Mouse (Mus musculus): ENCODE measurements around the gene Tufm. TPM values are rescaled to one million over a fixed set of nuclear protein-coding genes. Genes with fewer than 3 reads are reported as not detected.

Tufm gene
- polyA plus RNA-seq, 1 experiment from 2014 or later, result 183 TPM

DNA sequence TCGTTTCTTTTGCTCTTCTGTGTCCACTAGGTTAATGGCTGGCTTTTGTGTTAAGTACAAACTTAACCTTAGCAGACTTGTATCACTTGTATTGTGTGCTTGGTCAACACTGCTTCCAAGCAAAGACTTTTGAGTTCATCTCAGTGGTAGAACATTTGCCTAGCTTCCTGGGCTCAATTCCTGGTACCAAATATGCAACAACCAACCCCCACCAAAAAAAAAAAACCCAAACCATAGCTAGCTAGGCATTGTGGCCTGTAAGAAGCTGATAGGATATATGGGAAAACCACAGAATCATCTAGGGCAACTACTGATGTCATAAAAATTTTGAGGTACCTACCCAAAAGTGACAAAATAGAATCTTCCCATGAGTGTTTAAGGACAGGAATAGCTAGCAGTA, 3.8 kb downstream of the Tufm start:
- H3K4me3 ChIP-seq, result no peak overlapping the region
- peaks cover 20% of the 10 kb centered on the region for H3K4me1 ChIP-seq
- H3K27ac ChIP-seq, result no peak overlapping the region
- peaks cover 76% of the 10 kb centered on the region for H3K36me3 ChIP-seq (replicated peaks)
- no peaks in the 10 kb centered on the region for H3K27me3 ChIP-seq (ENCODE audit: poor library complexity, severe bottlenecking)
- no peaks in the 10 kb centered on the region for H3K9me3 ChIP-seq
- 80% methylated on average over 1 of the region's 1 CpGs for WGBS
- no peak for DNase-seq (ENCODE audit: extremely low spot score, low spot score)

DNA sequence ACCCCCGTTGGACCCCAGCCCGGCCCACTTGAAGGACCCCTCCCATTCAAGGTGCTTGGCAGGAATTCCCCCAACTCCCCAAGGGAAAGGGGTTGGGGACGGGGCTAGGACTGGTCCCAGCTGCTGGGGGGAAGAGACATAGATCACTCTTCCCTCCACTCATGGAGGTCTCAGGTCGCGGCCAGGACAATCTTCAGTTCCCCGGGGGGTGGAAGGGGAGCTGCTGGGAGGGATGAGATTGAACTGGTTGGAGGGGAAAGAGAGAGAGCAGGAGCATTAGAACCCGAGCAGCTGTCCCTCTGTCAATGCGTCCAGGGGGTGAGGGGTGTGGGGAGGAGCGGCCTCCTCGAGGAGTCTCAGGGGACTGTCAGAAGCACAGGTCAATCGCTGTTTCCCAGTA, 4.8 kb downstream of the Tufm start:
- no peaks in the 10 kb centered on the region for H3K27me3 ChIP-seq (ENCODE audit: poor library complexity, severe bottlenecking)
- H3K4me3 ChIP-seq, result no peak overlapping the region
- H3K9me3 ChIP-seq, result no peaks in the 10 kb centered on the region
- no peak for DNase-seq (ENCODE audit: extremely low spot score, low spot score)
- peaks cover 13% of the 10 kb centered on the region for H3K4me1 ChIP-seq
- peaks cover 85% of the 10 kb centered on the region for H3K36me3 ChIP-seq (replicated peaks)
- WGBS, result 71% methylated on average over 11 of the region's 11 CpGs
- no peak overlapping the region for H3K27ac ChIP-seq

DNA sequence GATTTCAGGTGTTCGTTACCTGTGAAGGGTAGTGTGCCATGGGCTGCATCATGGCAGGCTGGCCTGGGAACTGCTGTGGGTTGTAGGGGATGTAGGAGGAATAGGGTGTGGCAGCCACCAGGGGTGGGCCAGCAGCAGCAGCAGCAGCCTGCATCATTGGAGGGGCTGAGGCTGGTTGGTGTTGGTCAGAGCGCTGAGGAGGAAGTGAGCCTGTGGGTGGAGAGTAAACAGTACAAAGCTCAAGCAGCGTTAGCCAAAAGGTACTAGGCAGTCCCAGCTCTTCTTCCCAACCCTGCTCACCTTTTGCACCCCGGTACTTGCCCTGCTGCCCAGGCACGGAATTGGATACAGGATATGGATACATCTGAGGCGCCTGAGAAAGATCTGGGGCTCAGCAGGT, 7.0 kb downstream of the Tufm start:
- no peaks in the 10 kb centered on the region for H3K27me3 ChIP-seq (ENCODE audit: poor library complexity, severe bottlenecking)
- DNase-seq (ENCODE audit: extremely low spot score, low spot score), result no peak
- WGBS, result 93% methylated on average over 6 of the region's 6 CpGs
- no peak overlapping the region for H3K27ac ChIP-seq
- peaks cover 98% of the 10 kb centered on the region for H3K36me3 ChIP-seq (replicated peaks)
- no peak overlapping the region for H3K4me3 ChIP-seq
- no peaks in the 10 kb centered on the region for H3K4me1 ChIP-seq
- H3K9me3 ChIP-seq, result no peaks in the 10 kb centered on the region

DNA sequence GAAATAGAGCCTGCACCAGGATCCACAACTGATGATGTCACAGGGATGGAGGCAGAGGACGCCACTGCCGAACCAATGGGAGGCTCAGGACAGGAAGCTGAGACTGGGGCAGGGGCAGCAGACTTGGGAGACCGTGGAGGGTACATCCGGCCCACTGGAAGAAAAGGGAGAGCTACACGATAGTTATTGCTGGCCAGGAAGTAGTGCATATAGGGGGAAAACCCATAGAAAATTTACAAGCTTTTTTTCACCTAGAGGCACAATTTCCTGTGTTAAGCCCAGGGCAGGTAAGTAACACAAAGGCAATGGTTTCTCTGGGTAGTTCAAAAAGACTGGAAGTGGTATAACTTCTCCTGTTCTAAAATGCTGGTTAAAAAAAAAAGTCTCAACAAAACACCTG, 9.3 kb downstream of the Tufm start:
- Histone ChIP-seq H3K9me3 (no peaks in the 10 kb centered on the region), H3K36me3 (replicated peaks) (peaks cover 99% of the 10 kb centered on the region), H3K27me3 (ENCODE audit: poor library complexity, severe bottlenecking) (no peaks in the 10 kb centered on the region), H3K4me3 (no peak overlapping the region), H3K27ac (no peak overlapping the region), H3K4me1 (peaks cover 9% of the 10 kb centered on the region)
- no peak for DNase-seq (ENCODE audit: extremely low spot score, low spot score)
- 90% methylated on average over 5 of the region's 5 CpGs for WGBS

DNA sequence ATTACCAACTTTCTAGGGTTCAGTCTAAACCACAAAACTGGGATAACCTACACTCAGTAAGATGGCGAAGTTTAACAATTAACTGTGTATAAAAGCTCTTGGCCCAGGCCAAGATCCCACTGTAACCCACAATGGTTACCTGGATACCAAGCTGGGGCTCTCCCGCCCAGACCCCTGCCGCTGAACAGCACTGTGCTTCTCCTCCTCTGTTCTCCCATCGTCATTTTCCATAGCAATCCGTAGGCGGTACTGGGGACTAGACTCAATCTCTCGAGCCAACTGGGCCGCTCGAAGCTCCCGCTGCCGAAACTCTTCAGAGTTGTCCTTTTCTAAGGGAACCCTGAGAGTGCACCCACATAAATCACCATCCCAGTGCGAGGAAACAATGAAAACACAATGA, 10.8 kb downstream of the Tufm start:
- Histone ChIP-seq H3K4me3 (no peak overlapping the region), H3K27me3 (ENCODE audit: poor library complexity, severe bottlenecking) (no peaks in the 10 kb centered on the region), H3K36me3 (replicated peaks) (peaks cover 84% of the 10 kb centered on the region), H3K9me3 (no peaks in the 10 kb centered on the region), H3K27ac (no peak overlapping the region), H3K4me1 (peaks cover 9% of the 10 kb centered on the region)
- DNase-seq (ENCODE audit: extremely low spot score, low spot score), result no peak
- 94% methylated on average over 12 of the region's 12 CpGs for WGBS

DNA sequence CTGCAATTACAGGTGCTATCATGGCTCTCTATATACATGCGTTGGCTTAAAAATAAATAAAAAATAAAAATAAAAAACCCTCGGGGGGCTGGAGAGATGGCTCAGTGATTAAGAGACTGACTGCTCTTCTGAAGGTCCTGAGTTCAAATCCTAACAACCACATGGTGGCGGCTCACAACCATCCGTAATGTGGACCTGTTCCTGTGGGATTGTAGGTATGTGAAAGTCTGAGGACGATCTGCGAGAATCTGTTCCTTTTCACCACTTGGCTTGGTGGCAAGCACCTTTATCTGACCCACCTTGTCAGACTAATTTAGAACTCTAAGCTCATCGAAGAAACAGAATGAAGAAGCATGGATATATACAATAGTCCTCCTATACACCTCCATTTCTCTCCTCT, 12.3 kb downstream of the Tufm start:
- no peaks in the 10 kb centered on the region for H3K9me3 ChIP-seq
- H3K4me1 ChIP-seq, result peaks cover 16% of the 10 kb centered on the region
- DNase-seq (ENCODE audit: extremely low spot score, low spot score), result no peak
- no peak overlapping the region for H3K4me3 ChIP-seq
- no peak overlapping the region for H3K27ac ChIP-seq
- H3K27me3 ChIP-seq (ENCODE audit: poor library complexity, severe bottlenecking), result no peaks in the 10 kb centered on the region
- peaks cover 70% of the 10 kb centered on the region for H3K36me3 ChIP-seq (replicated peaks)
- 95% methylated on average over 7 of the region's 7 CpGs for WGBS

DNA sequence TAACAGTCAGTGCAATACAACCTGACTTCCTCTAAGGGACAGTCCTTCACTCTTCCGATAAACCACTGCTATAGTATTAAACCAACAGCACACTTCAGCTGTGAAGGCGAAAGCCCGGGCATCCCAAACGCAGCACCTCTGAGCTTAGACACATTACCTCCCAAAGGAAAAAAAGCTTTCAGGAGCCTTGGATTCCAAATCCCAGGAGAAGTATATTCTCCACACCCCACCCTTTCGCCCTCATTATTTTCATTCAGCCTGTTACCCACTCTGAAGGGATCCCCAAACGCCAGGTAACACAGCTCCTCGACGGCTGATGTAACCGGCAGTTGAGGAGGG, 14.5 kb downstream of the Tufm start:
- Histone ChIP-seq H3K4me3 (peak overlapping the region; percentile 80), H3K36me3 (replicated peaks) (peaks cover 48% of the 10 kb centered on the region), H3K27ac (peak overlapping the region; percentile 98), H3K4me1 (peaks cover 17% of the 10 kb centered on the region), H3K9me3 (no peaks in the 10 kb centered on the region), H3K27me3 (ENCODE audit: poor library complexity, severe bottlenecking) (no peaks in the 10 kb centered on the region)
- 3% methylated on average over 9 of the region's 9 CpGs for WGBS
- no peak for DNase-seq (ENCODE audit: extremely low spot score, low spot score)

DNA sequence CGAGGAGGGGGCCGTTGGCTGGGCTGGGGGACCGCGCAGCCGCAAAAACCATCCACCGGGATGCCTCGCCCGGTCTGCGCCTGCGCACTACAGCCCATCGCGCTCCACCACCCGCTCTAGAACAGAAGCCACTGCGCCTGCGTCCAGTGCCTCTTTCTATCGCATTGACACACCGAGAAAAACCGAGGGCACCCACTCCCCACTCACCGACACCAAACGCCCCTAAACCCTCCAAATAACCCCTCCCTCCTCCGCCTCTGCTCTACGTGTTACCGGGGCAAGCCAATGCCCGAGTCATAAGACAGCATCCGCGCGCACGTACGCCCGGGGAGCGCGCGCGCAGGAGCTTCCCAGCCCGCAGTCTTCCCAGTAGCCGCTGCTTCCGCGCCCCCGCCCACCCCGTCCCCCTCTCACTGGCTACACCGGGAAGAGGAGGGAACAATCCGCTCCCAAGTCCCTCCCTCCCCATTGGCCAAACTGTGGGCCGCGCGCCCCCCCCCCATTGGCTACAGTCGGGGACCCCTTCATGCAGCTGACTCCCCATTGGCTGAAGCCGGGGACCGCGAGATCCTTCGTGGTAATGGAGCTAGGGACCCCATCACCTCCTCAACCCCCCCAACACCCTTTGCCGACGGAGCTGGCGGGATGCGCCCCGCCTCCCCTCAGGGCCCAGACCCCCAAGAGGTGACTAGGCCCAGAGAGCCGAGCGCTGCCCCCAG, 15.0 kb downstream of the Tufm start:
- WGBS, result under 1% methylated on average over 57 of the region's 57 CpGs
- peaks cover 17% of the 10 kb centered on the region for H3K4me1 ChIP-seq
- H3K4me3 ChIP-seq, result peak overlapping the region; percentile 80
- peak; percentile 98 for DNase-seq (ENCODE audit: extremely low spot score, low spot score)
- no peaks in the 10 kb centered on the region for H3K27me3 ChIP-seq (ENCODE audit: poor library complexity, severe bottlenecking)
- H3K9me3 ChIP-seq, result no peaks in the 10 kb centered on the region
- H3K27ac ChIP-seq, result peak overlapping the region; percentile 98
- peaks cover 42% of the 10 kb centered on the region for H3K36me3 ChIP-seq (replicated peaks)

DNA sequence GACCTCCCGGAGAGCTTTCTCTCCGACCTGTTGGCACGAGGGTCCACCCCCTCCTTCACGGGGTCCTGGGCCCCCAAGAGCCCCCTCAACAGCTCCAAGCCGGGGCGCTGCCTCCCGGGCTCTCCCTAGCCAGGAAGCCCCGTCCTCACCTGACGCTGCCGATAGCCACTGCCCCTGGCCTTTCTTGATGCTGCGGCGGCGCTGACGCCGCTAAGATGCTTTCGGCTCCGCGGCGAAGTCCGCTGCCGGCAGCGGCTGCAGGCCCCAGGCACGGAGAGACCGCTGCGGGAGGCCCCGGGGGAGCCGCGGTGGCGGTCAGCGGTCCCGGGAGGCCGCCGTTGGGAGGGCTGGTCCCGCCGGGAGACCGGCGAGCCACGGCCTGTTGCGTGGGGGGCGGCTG, 15.6 kb downstream of the Tufm start:
- DNase-seq (ENCODE audit: extremely low spot score, low spot score), result no peak
- under 1% methylated on average over 39 of the region's 40 CpGs for WGBS
- H3K4me3 ChIP-seq, result peak overlapping the region; percentile 80

DNA sequence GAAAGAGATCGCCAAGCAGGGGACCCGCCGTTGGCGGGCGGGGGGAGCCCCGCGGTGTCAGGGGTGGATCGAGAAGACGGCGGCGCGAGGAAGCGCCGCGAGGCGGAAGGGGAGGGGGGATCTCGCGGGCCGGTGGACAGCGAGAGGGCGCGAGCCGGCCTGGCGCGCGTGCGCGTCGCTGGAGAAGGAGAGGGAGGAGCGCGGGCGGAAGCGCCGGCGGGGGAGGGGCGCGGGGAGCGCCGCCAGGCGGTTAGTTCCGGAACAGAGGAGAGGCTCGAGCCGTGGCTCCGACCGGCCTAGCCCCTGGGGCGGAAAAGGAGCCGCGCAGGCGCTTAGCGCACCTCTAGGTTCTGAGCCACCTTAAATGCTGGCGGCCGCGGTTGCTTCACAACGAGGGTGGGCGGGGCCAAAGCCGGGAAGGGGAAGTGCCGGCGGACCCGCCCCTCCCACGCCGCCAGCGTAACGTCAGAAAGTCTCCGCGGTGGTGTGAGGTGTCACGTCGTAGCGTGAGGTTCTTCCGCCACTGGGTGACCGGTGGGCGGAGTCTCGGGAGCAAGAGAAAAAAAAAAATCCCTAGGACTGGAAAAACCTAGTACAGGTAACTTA, 16.2 kb downstream of the Tufm start, which contains the start of gene Atxn2l:
TSS of gene Atxn2l (minus strand) at position 165 of the 606 bp plus-strand sequence.
- Histone ChIP-seq H3K4me1 (peaks cover 17% of the 10 kb centered on the region), H3K4me3 (peak within 1 kb of the TSS; percentile 80), H3K36me3 (replicated peaks) (peaks cover 30% of the 10 kb centered on the region), H3K27ac (peak within 1 kb of the TSS; percentile 98), H3K9me3 (no peaks in the 10 kb centered on the region), H3K27me3 (ENCODE audit: poor library complexity, severe bottlenecking) (no peaks in the 10 kb centered on the region)
- under 1% methylated on average over 64 of the region's 72 CpGs for WGBS
- peak; percentile 99 for DNase-seq (ENCODE audit: extremely low spot score, low spot score)

More for the DNA sequence above, 15.6 kb downstream of the Tufm start:
- Histone ChIP-seq H3K9me3 (no peaks in the 10 kb centered on the region), H3K36me3 (replicated peaks) (peaks cover 37% of the 10 kb centered on the region), H3K4me1 (peaks cover 17% of the 10 kb centered on the region), H3K27ac (peak overlapping the region; percentile 98), H3K27me3 (ENCODE audit: poor library complexity, severe bottlenecking) (no peaks in the 10 kb centered on the region)

DNA sequence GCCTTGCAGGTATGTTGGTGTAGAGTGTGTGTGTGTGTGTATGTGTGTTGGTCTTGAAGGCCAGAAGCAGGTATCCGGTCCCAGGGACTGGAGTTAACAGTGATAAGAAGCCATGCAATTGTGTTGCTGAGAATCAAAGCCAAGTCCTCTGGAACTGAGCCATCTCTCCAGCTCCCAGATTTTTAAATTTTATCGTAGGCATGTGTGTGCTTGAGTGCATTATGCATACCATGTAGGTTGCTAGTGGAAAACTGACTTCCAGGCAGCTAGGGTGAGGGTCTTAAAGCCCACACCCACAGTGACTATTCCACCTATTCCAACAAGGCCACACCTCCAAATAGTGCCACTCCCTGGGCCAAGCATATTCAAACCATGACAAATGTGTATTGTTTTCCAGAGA, 17.8 kb downstream of the Tufm start:
- H3K4me1 ChIP-seq, result peaks cover 17% of the 10 kb centered on the region
- H3K4me3 ChIP-seq, result no peak overlapping the region
- no peak for DNase-seq (ENCODE audit: extremely low spot score, low spot score)
- no peaks in the 10 kb centered on the region for H3K27me3 ChIP-seq (ENCODE audit: poor library complexity, severe bottlenecking)
- peaks cover 15% of the 10 kb centered on the region for H3K36me3 ChIP-seq (replicated peaks)
- no peak overlapping the region for H3K27ac ChIP-seq
- H3K9me3 ChIP-seq, result no peaks in the 10 kb centered on the region
- WGBS, result 90% methylated on average over 2 of the region's 2 CpGs

DNA sequence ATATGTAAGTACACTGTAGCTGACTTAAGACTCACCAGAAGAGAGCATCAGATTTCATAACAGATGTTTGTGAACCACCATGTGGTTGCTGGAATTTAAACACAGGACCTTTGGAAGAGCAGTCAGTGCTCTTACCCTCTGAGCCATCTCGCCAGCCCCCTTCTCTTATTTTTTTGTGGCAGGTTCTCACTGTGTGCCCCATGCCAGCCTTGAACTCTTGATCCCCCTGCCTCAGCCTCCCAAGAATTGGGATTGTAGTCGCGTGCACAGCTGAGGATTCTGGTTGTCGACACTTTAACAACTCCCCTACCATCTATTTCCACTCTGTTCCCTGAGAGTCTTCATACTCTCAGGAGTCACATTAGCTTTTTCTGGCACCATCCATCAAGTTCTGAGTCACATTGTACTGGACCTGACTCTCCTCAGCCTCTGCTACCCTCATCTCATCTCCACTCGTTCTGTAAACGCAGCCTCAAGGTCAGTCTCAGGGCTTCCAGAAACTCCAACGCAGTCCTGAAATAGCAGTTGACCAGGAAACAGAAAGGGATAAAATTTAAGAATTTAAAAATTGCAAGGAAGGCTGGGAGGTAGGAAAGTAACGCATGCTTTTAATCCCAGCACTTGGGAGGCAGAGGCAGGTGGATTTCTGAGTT, 20.1 kb downstream of the Tufm start:
- H3K9me3 ChIP-seq, result no peaks in the 10 kb centered on the region
- H3K36me3 ChIP-seq (replicated peaks), result no peaks in the 10 kb centered on the region
- H3K4me3 ChIP-seq, result no peak overlapping the region
- peaks cover 7% of the 10 kb centered on the region for H3K4me1 ChIP-seq
- DNase-seq (ENCODE audit: extremely low spot score, low spot score), result no peak
- WGBS, result 89% methylated on average over 8 of the region's 8 CpGs
- H3K27ac ChIP-seq, result no peak overlapping the region
- no peaks in the 10 kb centered on the region for H3K27me3 ChIP-seq (ENCODE audit: poor library complexity, severe bottlenecking)

DNA sequence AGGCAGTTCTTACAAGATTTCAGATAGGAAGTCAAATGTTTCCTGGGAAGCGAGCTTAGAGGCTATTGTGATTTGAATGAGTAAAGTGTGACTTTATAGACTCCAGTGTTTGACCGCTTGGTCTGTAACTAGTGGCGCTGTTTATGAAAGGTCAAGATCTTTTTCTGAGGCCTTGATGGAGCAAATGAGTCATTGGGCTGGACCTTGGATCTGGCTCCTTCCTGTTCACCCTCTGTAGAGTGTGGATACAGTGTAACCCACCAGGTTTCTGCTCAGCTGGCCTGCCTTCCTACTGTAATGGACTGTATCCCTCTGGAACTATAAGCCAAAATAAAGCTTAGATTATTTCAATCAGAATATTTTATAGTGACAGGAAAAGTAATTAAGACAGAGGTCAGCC, 24.1 kb downstream of the Tufm start:
- Histone ChIP-seq H3K36me3 (replicated peaks) (no peaks in the 10 kb centered on the region), H3K4me1 (no peaks in the 10 kb centered on the region), H3K27ac (no peak overlapping the region), H3K4me3 (no peak overlapping the region), H3K27me3 (ENCODE audit: poor library complexity, severe bottlenecking) (no peaks in the 10 kb centered on the region), H3K9me3 (no peaks in the 10 kb centered on the region)
- no peak for DNase-seq (ENCODE audit: extremely low spot score, low spot score)
- WGBS, result 91% methylated on average over 3 of the region's 3 CpGs
